Mouse (Mus musculus) embryonic fibroblast, embryonic 13.5 days (primary cell): ENCODE measurements around the gene Gmpr2. TPM values are rescaled to one million over a fixed set of nuclear protein-coding genes. Genes with fewer than 3 reads are reported as not detected.
A peak's percentile ranks its signal among the peaks of the same experiment; 100 is the strongest.

Experiments used
- H3K27ac ChIP-seq: 2 replicates; pipeline ENCODE4 v1.5.1; 2012; ENCODE audit warnings: low read length, control low read depth, inconsistent platforms; ENCODE audit not compliant: insufficient read depth
- H3K4me1 ChIP-seq: 2 replicates; pipeline ENCODE4 v1.6.1; 2011; ENCODE audit warnings: low read length; ENCODE audit not compliant: control insufficient read depth, insufficient read depth
- H3K4me3 ChIP-seq: 2 replicates; pipeline ENCODE4 v1.5.1; 2011; ENCODE audit warnings: mild to moderate bottlenecking, control low read depth, low read length; ENCODE audit not compliant: insufficient read depth
- CTCF ChIP-seq: IDR thresholded peaks from 2 replicates; pipeline ENCODE4 v1.5.1; 2011; ENCODE audit warnings: mild to moderate bottlenecking, control low read depth, low read length, moderate library complexity, borderline replicate concordance; ENCODE audit not compliant: insufficient read depth
- POLR2A ChIP-seq: IDR thresholded peaks from 2 replicates; pipeline ENCODE4 v1.6.1; 2011; ENCODE audit warnings: low read depth, mild to moderate bottlenecking, control low read depth, low read length, moderate library complexity
- polyA plus RNA-seq: library from polyadenylated mRNA; stranded (reverse); fragments of >200 nt; gene quantifications from 2 replicates; pipeline ENCODE4 v1.2.4, GENCODE M21; 2011; ENCODE audit warnings: low read depth; ENCODE audit not compliant: missing spikeins, insufficient read length

Gmpr2 gene
- polyA plus RNA-seq, 1 experiment = 34.1 TPM

DNA sequence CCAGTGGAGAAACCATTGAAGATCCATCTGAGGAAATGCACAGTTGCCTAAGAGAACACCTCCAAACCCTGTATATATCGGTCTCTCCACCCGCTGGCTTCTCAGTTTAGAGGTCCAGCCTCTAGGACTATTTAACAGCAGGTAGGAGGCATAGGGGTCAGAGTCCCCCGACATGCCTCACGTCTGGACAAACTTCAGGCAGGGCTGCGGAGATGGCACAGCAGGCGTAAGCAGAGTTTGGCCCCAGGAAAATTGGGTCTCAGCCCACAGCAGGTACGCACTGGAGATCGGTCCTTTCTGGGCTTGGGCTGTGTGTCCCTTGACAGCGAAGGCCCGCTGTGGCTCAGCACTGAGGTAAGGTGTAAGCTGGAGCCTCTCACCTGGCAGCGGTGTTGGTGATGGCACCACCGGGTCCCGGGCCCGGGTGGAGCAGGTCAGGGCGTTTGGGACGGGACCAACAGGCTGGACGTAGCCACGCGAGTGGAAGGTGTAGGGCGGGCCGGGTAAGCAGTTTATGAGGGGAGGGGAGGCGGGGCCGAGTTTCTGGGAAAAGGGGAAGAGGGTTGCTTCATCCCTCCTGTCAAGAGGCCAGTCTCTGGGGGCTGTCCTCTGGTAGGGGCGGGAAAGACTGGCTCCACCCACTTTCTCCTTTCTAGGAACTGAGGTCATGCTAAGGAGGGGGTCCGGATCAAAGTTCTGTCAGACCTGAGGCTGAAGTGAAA, 41.4 kb downstream of the Gmpr2 start:
- H3K27ac ChIP-seq = no peak overlapping the region
- H3K4me3 ChIP-seq = no peak overlapping the region
- H3K4me1 ChIP-seq = no peaks in the 10 kb centered on the region
- TF ChIP-seq POLR2A (no peak), CTCF (no peak)

DNA sequence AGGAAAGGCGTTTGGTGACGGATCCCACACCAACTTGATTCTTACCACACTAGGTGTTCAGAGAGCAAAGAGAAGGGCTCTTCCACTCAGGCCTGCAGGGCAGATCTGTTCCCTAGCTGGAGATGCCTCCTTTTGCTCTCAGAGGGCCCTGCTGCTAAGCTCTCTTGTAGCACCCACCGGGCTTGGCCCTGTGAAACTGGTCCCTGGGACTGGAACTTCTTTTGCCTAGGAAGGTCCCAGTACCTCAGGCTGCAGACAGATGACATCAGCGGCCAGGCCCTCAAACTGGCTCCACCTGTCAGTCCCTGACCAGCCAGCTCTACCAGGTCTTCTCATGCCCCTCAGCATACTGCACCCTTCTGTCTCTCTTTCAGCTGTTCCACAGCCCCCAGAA, 42.0 kb downstream of the Gmpr2 start, which contains the start of gene Tgm1:
Tgm1 (minus strand) TSS at position 198 of the 394 bp plus-strand sequence.
- Histone ChIP-seq H3K4me1 (no peaks in the 10 kb centered on the region), H3K27ac (no peak within 1 kb of the TSS), H3K4me3 (no peak within 1 kb of the TSS)
- TF ChIP-seq CTCF (no peak), POLR2A (no peak)

DNA sequence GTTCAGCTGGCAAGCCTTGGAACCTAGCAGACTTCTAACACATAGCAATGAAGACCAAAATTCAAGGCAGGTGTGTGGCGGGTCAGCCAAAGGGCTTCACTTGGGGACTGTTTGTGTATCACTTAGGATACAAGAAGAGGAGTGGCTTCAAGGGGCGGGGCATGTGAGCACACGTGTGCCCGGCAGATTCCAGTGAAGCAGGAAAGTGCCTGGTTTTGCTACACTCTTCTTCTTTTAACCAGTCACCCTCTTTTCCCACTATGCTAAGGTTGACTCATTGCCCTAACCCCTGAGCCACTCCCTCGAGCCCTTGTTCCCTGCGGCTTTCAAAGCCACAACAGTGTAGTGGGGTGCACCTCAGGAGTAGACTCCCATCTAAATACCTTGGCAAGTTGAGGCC, 43.2 kb downstream of the Gmpr2 start:
- no peak overlapping the region for H3K4me3 ChIP-seq
- H3K4me1 ChIP-seq = no peaks in the 10 kb centered on the region
- H3K27ac ChIP-seq = no peak overlapping the region
- TF ChIP-seq CTCF = no peak
- no peak for TF ChIP-seq POLR2A

- Histone ChIP-seq H3K4me1 (no peaks in the 10 kb centered on the region), H3K27ac (no peak overlapping the region), H3K4me3 (no peak overlapping the region)
- TF ChIP-seq POLR2A = no peak
- TF ChIP-seq CTCF = no peak
Measured at GRCm38 (mm10) chr14:55716271-55716670, 44.5 kb downstream of the Gmpr2 start.

DNA sequence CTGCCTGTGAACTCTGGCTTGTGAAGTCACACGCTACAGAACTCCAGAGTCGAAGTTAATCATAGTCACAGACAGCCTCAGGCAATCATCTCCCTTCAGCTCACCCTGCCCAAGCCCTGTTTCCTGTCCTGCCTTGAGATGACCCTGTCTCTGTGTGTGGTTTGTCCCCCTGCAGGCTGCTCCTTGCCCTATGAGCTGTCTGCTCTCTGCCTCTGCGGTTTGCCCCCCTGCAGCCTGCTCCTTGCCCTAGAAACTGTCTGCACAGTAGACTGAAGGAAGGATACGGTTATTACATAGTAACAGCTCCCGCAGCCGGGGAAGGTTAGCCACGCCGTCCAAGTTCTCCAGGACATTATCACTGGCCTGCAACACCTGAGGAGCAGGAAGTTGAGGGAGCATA, 45.1 kb downstream of the Gmpr2 start:
- Histone ChIP-seq H3K4me3 (no peak overlapping the region), H3K27ac (no peak overlapping the region), H3K4me1 (no peaks in the 10 kb centered on the region)
- TF ChIP-seq POLR2A = no peak
- no peak for TF ChIP-seq CTCF

DNA sequence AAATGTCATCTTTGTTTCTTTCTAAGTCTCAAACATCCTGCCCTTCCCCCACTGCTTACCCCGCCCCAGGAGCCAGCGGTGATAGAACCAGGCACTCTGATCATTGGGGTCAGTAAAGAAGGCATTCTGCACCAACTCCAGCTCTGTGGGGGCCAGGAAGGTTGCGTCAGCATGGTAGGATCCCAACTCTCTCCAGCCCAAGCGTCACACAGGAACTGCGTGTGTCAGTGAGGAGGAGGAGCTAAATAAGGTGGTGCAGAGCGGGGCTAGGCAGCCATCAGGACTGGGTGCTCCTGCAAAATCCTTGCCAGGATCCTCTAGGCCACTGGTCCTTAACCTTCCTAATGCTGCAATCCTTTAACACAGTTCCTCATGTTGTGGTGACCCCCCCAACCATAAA, 48.0 kb downstream of the Gmpr2 start:
- H3K4me3 ChIP-seq = no peak overlapping the region
- peaks cover 6% of the 10 kb centered on the region; the same call in 1 of the 2 replicates for H3K4me1 ChIP-seq
- TF ChIP-seq CTCF (no peak), POLR2A (no peak)
- H3K27ac ChIP-seq = no peak overlapping the region

DNA sequence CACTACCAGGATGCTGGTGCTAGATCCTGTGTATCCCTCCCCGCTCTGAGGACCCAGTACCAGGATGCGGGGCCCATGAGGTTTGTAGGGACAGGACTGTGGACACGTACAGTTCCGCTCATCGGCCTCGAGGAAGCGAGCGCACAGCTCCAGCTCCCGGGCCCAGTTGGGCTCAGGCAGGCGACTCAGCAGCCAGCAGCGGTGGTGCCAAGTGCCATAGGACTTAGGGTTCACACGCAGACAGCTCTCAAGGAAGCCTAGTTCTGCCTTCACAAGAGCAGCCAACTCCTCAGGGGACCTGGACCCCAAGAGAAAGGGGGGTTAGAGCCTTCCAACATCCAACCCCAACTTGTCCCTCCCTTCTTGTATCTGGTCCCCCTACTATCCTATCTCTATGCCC, 48.9 kb downstream of the Gmpr2 start:
- Histone ChIP-seq H3K4me1 (peaks cover 8% of the 10 kb centered on the region; the same call in 1 of the 2 replicates), H3K27ac (no peak overlapping the region), H3K4me3 (no peak overlapping the region)
- TF ChIP-seq CTCF = no peak
- no peak for TF ChIP-seq POLR2A

- Histone ChIP-seq H3K4me3 (peak overlapping the region; percentile 65), H3K27ac (no peak overlapping the region), H3K4me1 (peaks cover 8% of the 10 kb centered on the region; the same call in 1 of the 2 replicates)
- TF ChIP-seq CTCF (no peak), POLR2A (no peak)
Measured at GRCm38 (mm10) chr14:55721076-55721475, 49.3 kb downstream of the Gmpr2 start.

DNA sequence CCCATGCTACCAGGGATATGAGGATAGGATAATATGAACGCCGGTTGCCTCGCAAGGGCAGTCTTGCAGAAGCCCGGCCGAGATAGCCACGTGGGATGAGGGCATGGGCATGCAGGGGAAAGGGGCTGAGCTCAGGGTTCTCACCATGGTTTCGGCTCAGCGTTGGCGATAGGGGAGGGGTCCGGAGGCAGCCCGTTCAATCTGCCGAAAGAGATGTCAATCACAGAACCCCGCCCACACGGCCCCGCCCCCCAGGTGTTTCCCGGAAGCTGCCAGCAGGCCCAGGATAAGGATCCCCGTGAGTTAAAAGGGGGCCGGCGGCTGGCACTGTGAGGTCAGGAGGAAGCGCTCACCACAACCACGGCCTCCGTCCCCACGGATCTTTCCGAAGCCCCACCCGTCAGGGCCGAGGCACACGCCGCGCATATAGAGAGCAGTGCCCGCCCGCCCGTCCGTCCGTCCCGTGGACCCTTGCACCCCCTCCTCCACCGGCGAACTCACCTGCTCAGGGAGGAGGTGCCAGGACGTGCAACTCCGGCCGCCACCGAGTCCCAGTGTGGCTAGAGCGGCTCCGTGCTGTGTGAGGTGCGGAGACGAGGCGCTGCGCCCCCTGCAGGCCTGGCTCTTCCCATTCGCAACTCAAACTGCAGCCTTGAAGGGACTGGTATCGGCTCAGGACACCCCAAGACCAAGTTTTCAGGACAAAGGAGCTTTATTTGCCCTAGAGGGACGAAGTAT, 50.1 kb downstream of the Gmpr2 start, which contains the start of gene Rabggta:
Rabggta (minus strand) TSS at position 564 of the 738 bp plus-strand sequence.
- no peak within 1 kb of the TSS for H3K27ac ChIP-seq
- TF ChIP-seq CTCF (peak; percentile 97), POLR2A (peak; percentile 53; the same call in 1 of the 2 replicates)
- peak within 1 kb of the TSS; percentile 65 for H3K4me3 ChIP-seq
- peaks cover 8% of the 10 kb centered on the region; the same call in 1 of the 2 replicates for H3K4me1 ChIP-seq
